Mouse (Mus musculus) lung, embryonic 16.5 days (tissue): ENCODE results near the gene Gm7138. TPM values are rescaled to one million over a fixed set of nuclear protein-coding genes. Genes with fewer than 3 reads are reported as not detected.
A peak's percentile ranks its signal among the peaks of the same experiment; 100 is the strongest.
"Not testable (repeated sequence)": the region's sequence is repeated elsewhere in the genome, so short reads cannot be mapped to it uniquely, and the experiment has no call there.

ENCODE experiments used
- ATAC-seq: fragments of 200-750 bp; cut with Nextera tagmentation; 2 replicates; pipeline ENCODE4 v1.8.0; 2017; ENCODE audit warnings: low read depth, mild to moderate bottlenecking, moderate library complexity
- H3K27ac ChIP-seq: fragments of 300-500 bp; sonication (generic); 2 replicates; pipeline ENCODE4 v1.5.1; 2014; ENCODE audit warnings: mild to moderate bottlenecking, control low read depth, low read length
- H3K27me3 ChIP-seq: fragments of 300-500 bp; sonication (generic); 2 replicates; pipeline ENCODE4 v1.6.1; 2014; ENCODE audit warnings: low read depth, low read length, mixed read lengths; ENCODE audit not compliant: control insufficient read depth, insufficient read depth
- H3K36me3 ChIP-seq: fragments of 300-500 bp; sonication (generic); 2 replicates; pipeline ENCODE4 v1.6.1; 2014; ENCODE audit warnings: low read length; ENCODE audit not compliant: control insufficient read depth, insufficient read depth
- H3K4me1 ChIP-seq: fragments of 300-500 bp; sonication (generic); replicated peaks from 2 replicates; pipeline ENCODE4 v1.6.1; 2014; ENCODE audit warnings: low read length, mixed read lengths; ENCODE audit not compliant: control insufficient read depth, insufficient read depth
- H3K4me2 ChIP-seq: fragments of 300-500 bp; sonication (generic); 2 replicates; pipeline ENCODE4 v1.6.1; 2014; ENCODE audit warnings: low read depth, low read length, control low read depth
- H3K4me3 ChIP-seq: fragments of 300-500 bp; sonication (generic); 2 replicates; pipeline ENCODE4 v1.5.1; 2014; ENCODE audit warnings: mild to moderate bottlenecking, low read length, control low read depth
- H3K9ac ChIP-seq: fragments of 300-500 bp; sonication (generic); 2 replicates; pipeline ENCODE4 v1.6.1; 2014; ENCODE audit warnings: low read length, control low read depth
- H3K9me3 ChIP-seq: fragments of 300-500 bp; sonication (generic); 2 replicates; pipeline ENCODE4 v1.6.1; 2016; ENCODE audit warnings: low read length; ENCODE audit not compliant: control insufficient read depth
- WGBS: fragments of 180-500 bp; shearing (Covaris S2); extraction: QIAGEN DNeasy Blood & Tissue Kit; methylation state at CpG from one replicate; pipeline ENCODE4 v1.1.7; 2014; 5-methylcytosine and 5-hydroxymethylcytosine counted together
- polyA plus RNA-seq: library from polyadenylated mRNA; unstranded; fragments of >200 nt; fragmentation: Nextera tagmentation; extraction: Ambion mirVana; gene quantifications from 2 replicates; pipeline ENCODE4 v1.2.1, GENCODE M21; 2015

The Gm7138 gene
- not detected in 2 replicates for polyA plus RNA-seq

DNA sequence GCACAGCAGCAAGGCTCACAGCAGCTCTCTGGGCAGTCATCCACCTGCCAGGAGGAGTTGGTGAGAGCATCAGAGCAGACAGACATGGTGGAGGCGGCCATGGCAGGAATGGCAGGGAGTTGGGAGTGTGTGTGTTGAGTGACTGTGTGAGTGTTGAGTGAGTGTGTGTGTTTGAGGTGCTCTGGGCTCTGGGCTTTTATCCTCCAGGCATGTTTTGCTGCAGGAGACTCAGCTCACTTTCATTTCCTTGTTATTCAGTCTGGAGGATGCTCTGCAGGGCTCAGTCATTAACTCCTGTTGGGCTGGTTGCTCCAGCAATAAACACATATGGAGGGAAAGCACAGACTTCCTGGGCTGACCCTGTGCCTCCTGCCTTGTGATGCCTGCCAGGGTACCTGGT, at the start of gene Gm7138:
TSS of gene Gm7138 (minus strand) at position 101 of the 400 bp plus-strand sequence.
- not testable (repeated sequence) for H3K27me3 ChIP-seq, H3K27ac ChIP-seq, H3K9me3 ChIP-seq, H3K9ac ChIP-seq, H3K4me3 ChIP-seq, H3K36me3 ChIP-seq, H3K4me1 ChIP-seq, ATAC-seq, H3K4me2 ChIP-seq
- WGBS = 56% methylated on average over 1 of the region's 1 CpGs

- ATAC-seq = no peak
- H3K9ac ChIP-seq = no peak overlapping the region
- 35% methylated on average over 4 of the region's 4 CpGs for WGBS
- H3K4me2 ChIP-seq = no peak overlapping the region
- H3K4me3 ChIP-seq = no peak overlapping the region
- no peaks in the 10 kb centered on the region for H3K4me1 ChIP-seq
- no peaks in the 10 kb centered on the region for H3K27me3 ChIP-seq
- H3K36me3 ChIP-seq = no peaks in the 10 kb centered on the region
- H3K27ac ChIP-seq = no peak overlapping the region
- H3K9me3 ChIP-seq = no peaks in the 10 kb centered on the region
Observed at GRCm38 (mm10) chr10:77819203-77819602, 42.5 kb upstream of the Gm7138 start.

- no peak overlapping the region for H3K27ac ChIP-seq
- H3K9ac ChIP-seq = no peak overlapping the region
- no peaks in the 10 kb centered on the region for H3K36me3 ChIP-seq
- no peaks in the 10 kb centered on the region for H3K4me1 ChIP-seq
- ATAC-seq = no peak
- no peaks in the 10 kb centered on the region for H3K27me3 ChIP-seq
- H3K4me3 ChIP-seq = no peak overlapping the region
- 96% methylated on average over 4 of the region's 4 CpGs for WGBS
- no peak overlapping the region for H3K4me2 ChIP-seq
- no peaks in the 10 kb centered on the region for H3K9me3 ChIP-seq
Observed at GRCm38 (mm10) chr10:77818523-77818922, 41.8 kb upstream of the Gm7138 start.

- ATAC-seq = no peak
- Histone ChIP-seq H3K4me1 (no peaks in the 10 kb centered on the region), H3K27ac (no peak overlapping the region), H3K4me2 (no peak overlapping the region), H3K9ac (no peak overlapping the region), H3K4me3 (no peak overlapping the region), H3K27me3 (no peaks in the 10 kb centered on the region), H3K9me3 (no peaks in the 10 kb centered on the region), H3K36me3 (no peaks in the 10 kb centered on the region)
- 24% methylated on average over 5 of the region's 5 CpGs for WGBS
Observed at GRCm38 (mm10) chr10:77815514-77815913, 38.8 kb upstream of the Gm7138 start.

GRCm38 (mm10) chr10:77814382-77814781, 37.6 kb upstream of the Gm7138 start, which contains the start of gene Gm2696:
Gene Gm2696 (plus strand): TSS chr10:77814682.
- Histone ChIP-seq H3K4me2 (no peak within 1 kb of the TSS), H3K36me3 (no peaks in the 10 kb centered on the region), H3K4me3 (no peak within 1 kb of the TSS), H3K27ac (no peak within 1 kb of the TSS), H3K9ac (no peak within 1 kb of the TSS), H3K4me1 (no peaks in the 10 kb centered on the region), H3K27me3 (no peaks in the 10 kb centered on the region), H3K9me3 (no peaks in the 10 kb centered on the region; the same call in 1 of the 2 replicates)
- no peak for ATAC-seq
- WGBS = 12% methylated on average over 4 of the region's 4 CpGs

GRCm38 (mm10) chr10:77811743-77812142, 35.0 kb upstream of the Gm7138 start, which contains the start of gene Gm9507:
Gene Gm9507 (minus strand): TSS chr10:77811843.
- H3K4me2 ChIP-seq = no peak within 1 kb of the TSS
- no peak within 1 kb of the TSS for H3K4me3 ChIP-seq
- H3K27me3 ChIP-seq = no peaks in the 10 kb centered on the region
- WGBS = 34% methylated on average over 4 of the region's 5 CpGs
- no peak within 1 kb of the TSS for H3K27ac ChIP-seq
- no peak for ATAC-seq
- no peak within 1 kb of the TSS for H3K9ac ChIP-seq
- H3K36me3 ChIP-seq = no peaks in the 10 kb centered on the region
- H3K4me1 ChIP-seq = no peaks in the 10 kb centered on the region
- no peaks in the 10 kb centered on the region; the same call in 1 of the 2 replicates for H3K9me3 ChIP-seq

GRCm38 (mm10) chr10:77804095-77804494, 27.4 kb upstream of the Gm7138 start:
- 33% methylated on average over 3 of the region's 3 CpGs for WGBS

DNA sequence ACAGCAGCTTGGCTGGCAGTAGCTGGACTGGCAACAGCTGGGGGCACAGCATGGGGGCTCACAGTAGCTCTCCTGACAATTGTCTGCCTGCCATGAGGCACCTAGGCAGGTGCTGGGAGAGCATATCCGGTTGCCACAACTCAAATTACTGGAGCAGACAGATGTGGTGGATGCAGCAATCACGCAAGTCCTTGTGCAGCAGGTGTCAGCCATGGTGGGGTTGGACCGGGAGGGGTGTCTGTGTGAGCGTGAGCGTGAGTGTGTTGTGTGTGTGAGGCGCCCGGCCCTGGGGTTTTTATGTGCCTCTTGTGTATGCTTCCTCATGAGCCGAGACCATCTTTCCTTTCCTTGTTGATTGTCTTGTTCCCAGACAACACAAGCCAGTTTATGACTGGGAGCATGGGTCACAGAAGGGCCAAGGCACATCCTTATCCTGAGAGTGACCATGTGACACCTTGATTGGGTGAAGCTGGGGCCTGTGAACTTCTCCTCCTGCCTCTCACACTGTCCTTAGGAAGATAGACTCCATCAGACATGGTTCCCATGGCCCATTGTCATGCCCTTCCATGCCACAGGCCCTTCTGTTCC, 22.3 kb upstream of the Gm7138 start, which contains the start of gene Gm19668:
TSS of gene Gm19668 (minus strand) at position 213 of the 588 bp plus-strand sequence.
- no peak for ATAC-seq
- Histone ChIP-seq H3K36me3 (no peaks in the 10 kb centered on the region), H3K27me3 (no peaks in the 10 kb centered on the region), H3K27ac (no peak within 1 kb of the TSS), H3K9ac (no peak within 1 kb of the TSS), H3K9me3 (no peaks in the 10 kb centered on the region), H3K4me1 (no peaks in the 10 kb centered on the region), H3K4me2 (no peak within 1 kb of the TSS), H3K4me3 (no peak within 1 kb of the TSS)
- WGBS = 56% methylated on average over 8 of the region's 8 CpGs

More at GRCm38 (mm10) chr10:77804095-77804494, 27.4 kb upstream of the Gm7138 start:
- Histone ChIP-seq H3K27me3 (no peaks in the 10 kb centered on the region), H3K4me1 (no peaks in the 10 kb centered on the region), H3K27ac (no peak overlapping the region), H3K4me2 (no peak overlapping the region), H3K4me3 (no peak overlapping the region), H3K9me3 (no peaks in the 10 kb centered on the region), H3K9ac (no peak overlapping the region), H3K36me3 (no peaks in the 10 kb centered on the region)
- ATAC-seq = peak; percentile 59

- ATAC-seq, H3K27ac ChIP-seq, H3K9me3 ChIP-seq, H3K4me2 ChIP-seq, H3K4me3 ChIP-seq, H3K9ac ChIP-seq, H3K4me1 ChIP-seq, H3K27me3 ChIP-seq, H3K36me3 ChIP-seq: not testable (repeated sequence)
- 34% methylated on average over 3 of the region's 3 CpGs for WGBS
Observed at GRCm38 (mm10) chr10:77798164-77798920, 21.6 kb upstream of the Gm7138 start.
